Mouse (Mus musculus) thymus, adult 2 months (tissue): ENCODE data around the gene Slc6a11.

Experiments used
- CTCF ChIP-seq: fragments of 200-500 bp; IDR thresholded peaks from 2 replicates; pipeline ENCODE4 v1.5.1; 2012; ENCODE audit warnings: mild to moderate bottlenecking, control low read depth, low read length, moderate library complexity, borderline replicate concordance; ENCODE audit not compliant: control insufficient read depth, poor library complexity, insufficient read depth; ENCODE audit errors: extremely low read depth
- POLR2A ChIP-seq: fragments of 200-500 bp; IDR thresholded peaks from 2 replicates; pipeline ENCODE4 v1.6.1; 2012; ENCODE audit warnings: mild to moderate bottlenecking, low read length, control low read depth, moderate library complexity; ENCODE audit not compliant: control insufficient read depth, poor library complexity, insufficient read depth; ENCODE audit errors: extremely low read depth

- no peak for TF ChIP-seq POLR2A
- no peak for TF ChIP-seq CTCF
Observed at GRCm38 (mm10) chr6:114182366-114183179, 51.5 kb downstream of the Slc6a11 start.
